Mouse (Mus musculus): ENCODE data around the gene Myadml2. TPM values are rescaled to one million over a fixed set of nuclear protein-coding genes. Genes with fewer than 3 reads are reported as not detected.

Myadml2 gene
- polyA plus RNA-seq, 1 experiment from 2014 or later, result 0.56 TPM

DNA sequence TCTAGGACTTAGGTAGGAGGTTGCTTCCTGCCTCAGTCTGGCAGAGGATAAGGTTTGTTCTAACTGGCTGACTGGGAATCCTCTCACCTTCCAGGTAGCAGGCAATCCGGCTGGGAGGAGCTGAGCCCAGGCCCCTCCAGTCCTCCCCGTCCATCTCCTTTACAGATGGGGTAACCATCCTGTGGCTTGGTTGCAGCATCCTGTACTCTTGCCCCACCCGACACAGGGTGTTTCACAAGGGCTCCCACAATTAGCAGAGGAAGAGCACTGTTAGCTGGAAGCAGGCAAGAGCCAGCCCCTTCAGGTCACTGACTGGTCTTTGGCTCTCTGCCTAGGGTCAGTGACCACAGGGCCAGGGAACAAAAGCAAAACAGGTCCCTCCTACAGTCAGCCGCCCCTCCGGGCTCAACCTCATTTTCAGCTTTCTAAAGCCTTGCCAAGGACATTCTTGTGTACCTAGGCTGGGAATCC lies 17.5 kb downstream of the Myadml2 start:
- DNase-seq (ENCODE audit: low spot score), result peak; percentile 23

DNA sequence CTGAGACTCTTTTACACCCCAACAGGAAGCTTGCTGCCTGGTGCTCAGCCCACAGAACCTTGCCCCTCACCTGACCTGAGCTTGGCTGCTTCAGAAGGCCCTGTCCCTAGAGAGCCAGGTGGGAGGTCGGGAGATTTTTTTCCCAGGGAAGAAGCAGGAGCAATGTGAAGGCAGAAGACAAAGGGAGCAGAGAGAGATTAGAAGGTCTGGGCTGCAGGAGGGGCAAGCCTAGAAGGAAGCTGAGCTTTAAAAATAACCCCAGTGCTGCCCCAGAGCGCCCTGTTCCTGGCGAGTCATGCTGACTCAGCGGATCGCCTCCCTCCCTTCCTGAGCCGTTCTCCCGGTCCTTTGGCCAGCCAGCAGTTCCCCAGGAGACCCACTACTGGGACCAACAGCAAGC lies 18.0 kb downstream of the Myadml2 start:
- peak; percentile 40 for DNase-seq (ENCODE audit: low spot score)

- peak; percentile 79 for DNase-seq (ENCODE audit: low spot score)
Observed at GRCm38 (mm10) chr11:120629341-120629730, 18.6 kb downstream of the Myadml2 start.

DNA sequence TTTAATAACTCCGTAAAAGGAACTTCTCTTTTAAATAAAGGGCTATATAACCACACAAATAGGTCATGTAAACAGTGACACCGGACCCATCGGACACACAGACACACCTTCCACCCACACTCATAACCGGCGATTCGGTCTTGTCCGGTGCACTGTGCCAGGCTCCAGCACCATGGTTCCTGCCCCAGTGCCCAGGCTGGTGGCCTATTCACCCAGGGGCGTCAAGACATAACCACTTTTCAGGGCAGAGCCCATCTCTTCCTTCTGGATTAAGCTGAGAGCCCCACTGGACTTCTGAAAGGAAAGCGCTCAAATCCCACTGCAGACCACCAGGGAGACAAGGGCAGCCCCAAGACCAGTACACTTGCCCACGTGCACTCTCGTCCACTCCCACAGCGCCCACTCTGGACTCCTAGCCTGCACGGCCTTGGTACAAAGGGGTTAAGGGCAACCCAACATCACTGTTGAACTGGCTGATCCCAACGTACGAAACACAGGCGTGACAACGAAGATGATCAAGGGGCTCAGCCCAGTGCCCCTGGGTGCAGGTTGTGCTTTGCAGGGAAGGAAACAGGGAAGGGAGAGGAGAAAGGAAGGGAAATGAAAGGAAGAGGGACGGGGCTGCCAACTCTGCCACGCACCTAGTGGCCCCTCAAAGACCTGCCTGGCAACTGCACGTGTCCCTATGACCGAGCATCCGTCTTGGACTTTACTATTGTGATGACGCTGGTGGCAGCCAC lies 19.2 kb downstream of the Myadml2 start:
- no peak for DNase-seq (ENCODE audit: low spot score)

DNA sequence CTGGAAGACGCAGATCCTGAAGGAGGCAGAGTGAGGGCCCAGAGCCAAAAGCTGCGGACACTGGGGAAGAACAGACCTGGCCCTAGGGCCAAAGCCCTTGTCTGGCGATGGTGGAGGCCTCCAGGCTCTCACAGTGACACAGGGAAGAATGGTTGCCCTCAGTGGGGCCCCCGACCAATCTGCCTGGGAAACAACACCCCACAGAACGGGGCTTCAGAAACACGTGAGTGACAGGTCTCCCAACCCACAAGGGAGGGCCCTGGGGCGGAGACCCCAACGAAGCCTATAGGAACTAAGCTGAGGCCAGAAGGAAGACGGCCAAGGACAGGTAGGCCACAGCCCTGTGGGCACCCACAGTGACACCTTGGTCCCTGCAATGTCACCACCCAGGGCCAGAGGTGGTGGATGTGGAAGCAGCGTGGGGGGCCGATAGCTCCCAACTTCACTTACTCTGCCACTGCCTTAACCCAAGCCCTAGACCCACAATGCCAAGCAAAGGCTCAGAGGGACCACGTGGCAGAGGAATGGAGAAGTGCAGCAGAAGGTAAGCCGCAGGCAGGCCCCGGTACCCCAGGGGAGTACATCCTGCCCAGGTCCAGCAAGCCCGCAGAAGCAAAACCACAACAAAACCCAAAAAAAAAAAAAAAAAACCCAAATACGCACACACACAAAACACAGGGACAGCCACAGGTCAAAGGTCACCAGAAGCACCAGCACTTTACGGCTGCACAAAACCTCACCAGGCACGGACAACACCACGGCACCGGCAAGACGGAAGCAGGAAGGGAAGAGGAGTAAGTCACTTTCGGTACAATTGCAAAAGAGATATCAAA lies 20.3 kb downstream of the Myadml2 start:
- peak; percentile 80 for DNase-seq (ENCODE audit: low spot score)

- no peak for DNase-seq (ENCODE audit: low spot score)
Observed at GRCm38 (mm10) chr11:120626785-120627467, 21.0 kb downstream of the Myadml2 start.

DNA sequence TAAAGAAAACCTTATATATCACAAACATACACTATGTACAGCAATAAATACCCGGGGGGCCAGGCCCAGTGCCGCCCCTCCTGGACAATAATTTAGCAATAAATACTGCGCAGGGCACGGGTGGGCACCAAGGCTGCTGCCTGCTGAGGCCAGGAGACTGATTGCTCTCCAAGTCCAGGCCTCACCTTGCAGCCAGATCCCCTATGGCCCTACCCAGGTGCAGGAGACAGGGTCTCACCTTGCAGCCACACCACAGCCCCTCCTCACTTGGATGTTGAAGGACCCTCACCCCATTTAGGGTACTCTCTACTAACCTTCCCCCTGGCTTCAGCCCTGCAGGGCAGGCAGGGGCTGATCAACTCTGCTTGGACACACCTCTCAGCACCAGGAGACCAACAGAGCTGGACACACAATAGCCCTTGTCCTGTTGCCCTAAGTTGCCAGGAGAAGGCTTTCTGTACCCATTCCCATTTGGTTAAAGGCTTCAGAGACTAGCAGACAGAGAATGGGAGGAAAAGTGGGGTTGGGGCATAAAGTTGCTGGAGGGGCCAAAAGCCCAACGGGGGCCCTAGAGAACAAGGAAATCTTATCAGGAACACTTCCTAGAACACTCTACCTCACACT lies 22.7 kb downstream of the Myadml2 start, which contains the start of gene Sirt7:
Gene Sirt7 (minus strand): TSS at position 89 of the 624 bp plus-strand sequence.
- DNase-seq (ENCODE audit: low spot score), result no peak

DNA sequence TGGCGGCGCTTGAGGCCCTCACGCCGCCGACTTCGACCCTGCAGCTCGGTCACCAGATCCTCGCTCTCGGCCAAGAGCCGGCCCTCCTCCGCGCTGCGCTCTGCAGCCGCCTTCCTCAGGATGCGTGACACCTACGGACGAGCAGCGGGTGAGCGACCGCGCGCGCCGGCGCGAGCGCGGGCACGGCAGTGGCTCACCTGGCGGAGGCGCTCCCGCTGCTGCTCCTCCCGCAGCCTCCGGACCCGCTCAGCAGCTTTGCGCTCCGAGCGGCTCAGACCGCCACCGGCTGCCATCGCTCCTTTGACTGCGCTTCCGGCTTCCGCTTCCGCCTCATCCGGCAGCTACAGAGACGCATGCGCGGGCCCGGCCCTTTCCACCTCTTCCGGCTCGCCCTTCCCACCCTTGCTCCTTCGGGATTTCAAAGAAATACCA lies 23.3 kb downstream of the Myadml2 start:
- DNase-seq (ENCODE audit: low spot score), result peak; percentile 88

DNA sequence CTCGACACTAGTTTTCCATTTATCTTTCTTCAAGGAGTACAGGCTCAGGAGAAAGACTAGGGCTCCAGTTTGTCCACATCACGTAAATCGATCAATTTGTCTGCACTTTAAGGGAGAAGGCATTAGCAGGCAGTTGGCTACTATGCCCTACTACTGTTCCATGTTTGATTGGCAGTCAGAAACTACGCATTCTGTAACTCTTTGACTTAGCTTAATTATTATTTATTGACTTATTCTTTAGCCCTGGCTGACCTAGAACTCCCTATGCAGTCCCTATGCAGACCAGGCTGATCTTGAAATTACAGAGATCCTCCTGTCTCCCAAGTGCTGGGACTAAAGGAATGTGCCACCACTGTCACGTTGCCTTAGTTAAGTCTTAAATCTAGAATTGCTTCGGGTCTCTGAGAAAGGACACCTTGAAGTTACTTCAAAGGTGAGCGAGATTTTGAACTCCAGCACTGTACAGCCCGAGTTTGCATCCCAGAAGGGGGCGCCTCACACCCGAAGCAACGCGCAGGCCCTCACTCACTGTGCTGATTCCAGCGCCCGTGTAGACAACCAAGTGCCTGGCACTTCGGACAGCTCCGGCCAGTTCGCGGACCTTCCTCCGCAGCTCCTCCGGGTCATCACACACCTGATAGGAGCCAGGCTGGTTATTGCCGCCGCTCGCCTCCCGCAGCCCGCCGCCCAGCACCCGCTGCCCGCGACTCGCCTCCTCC lies 23.8 kb downstream of the Myadml2 start:
- peak; percentile 77 for DNase-seq (ENCODE audit: low spot score)

DNA sequence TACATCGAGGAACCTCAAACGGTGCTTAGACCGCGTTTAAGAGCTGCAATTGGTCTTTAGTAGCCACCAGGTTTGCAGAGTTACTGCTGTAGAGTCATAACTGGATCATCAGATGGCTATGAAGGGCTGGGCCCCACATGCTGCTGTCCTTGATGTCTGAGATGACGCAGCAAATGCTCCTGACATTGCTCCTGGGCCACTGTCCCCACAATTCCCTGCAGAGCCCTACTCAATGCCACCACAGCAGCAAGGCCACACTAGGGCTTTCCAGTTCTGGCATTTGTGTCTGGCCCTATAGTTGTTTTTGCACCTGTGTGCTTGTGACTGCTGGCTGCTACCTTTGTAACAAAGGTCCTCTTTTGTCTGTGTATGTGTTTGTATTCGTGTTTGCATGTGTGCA lies 25.2 kb downstream of the Myadml2 start:
- no peak for DNase-seq (ENCODE audit: low spot score)

DNA sequence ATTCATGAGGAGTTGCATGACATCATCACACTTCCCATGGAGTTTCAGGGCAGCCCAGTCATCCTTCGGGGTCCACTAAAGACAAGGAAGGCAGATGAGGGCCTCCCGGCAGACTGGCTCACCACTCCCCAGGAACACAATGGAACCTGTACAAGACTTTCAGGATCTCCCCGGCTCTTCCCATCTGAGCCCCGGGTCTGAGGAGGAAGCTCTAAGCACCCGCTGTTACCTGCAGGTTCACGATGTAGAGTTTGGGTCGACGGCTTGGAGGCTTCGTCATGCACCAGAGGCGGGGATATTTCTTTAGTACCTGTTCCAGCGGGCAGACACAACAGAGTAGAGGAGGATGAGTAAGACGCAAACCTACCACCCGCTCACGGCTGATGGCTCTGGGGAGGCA lies 27.8 kb downstream of the Myadml2 start:
- no peak for DNase-seq (ENCODE audit: low spot score)

DNA sequence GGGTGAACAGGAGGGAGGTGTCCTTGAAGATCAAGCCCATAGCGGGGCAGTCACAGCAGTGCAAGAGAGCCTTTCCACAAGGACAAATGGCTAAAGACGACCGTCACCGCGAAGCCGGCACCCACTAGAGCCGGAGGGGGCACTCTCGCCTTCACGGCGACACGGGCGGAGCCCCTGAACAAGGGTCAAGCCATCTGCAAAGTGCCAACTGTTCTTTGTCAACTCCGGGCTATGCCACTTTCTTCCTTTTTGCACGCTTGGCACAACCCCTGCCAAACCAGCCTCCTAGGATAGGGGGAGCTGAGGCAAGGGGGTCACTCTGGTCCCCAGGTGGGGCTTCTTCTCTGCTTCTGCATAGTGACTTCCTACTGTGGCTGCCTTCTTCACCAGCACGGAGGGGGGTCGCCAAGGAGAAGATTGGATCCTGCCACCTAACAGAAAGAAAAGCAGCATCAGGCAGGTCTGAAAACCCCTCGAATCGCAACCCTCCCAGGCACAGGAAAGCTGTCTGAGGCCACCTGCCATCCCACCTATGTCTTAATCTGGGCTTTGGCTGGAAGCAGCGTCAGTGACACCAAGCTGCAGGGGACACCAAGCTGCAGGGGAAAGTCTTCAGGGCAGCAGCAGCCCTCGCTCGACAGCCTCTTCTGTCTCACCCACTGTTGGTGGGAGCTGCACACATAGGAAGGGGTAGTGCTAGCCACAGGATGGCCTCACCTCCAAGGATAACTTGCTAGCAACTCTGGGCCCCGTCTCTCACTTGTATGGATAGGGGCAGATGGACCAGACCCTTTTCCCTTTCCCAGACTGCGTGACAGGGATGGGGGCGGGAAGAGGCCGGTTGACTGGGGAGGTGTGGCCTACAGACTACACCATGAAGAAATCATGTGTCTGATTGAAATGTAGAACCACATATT lies 29.1 kb downstream of the Myadml2 start:
- no peak for DNase-seq (ENCODE audit: low spot score)

- DNase-seq (ENCODE audit: low spot score), result peak; percentile 94
Observed at GRCm38 (mm10) chr11:120617519-120618112, 30.3 kb downstream of the Myadml2 start, which contains the start of gene Pcyt2. TSS of gene Pcyt2 (minus strand) at chr11:120617936.

GRCm38 (mm10) chr11:120616617-120617294 lies 31.2 kb downstream of the Myadml2 start:
- no peak for DNase-seq (ENCODE audit: low spot score)

DNA sequence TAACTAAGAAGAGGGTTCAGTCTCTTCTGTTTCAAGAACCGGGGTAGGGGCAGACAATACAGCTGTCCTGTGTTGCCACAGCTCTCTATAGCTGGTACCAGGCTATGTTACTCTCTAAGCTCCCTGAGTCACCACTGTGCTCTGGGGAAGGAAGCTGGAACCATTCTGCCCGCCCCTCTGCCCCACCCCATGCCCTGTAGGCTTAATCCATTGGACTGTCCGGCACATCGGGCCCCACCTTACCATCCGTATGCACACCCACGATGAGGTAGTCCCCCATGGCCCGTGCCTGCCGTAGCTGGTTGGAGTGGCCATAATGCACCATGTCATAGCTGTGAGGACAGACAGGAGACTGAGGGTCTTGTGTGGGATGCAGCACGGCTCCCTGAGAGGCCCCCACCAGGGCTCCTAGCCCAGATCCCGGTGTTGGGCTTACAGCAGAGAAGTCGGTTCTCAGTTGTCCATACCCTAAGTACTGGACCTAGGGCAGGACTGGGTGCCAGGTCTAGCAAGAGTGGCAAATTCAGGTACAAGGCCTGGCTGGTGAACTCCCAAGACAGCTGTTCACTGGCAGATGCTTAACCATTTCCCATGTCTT lies 32.3 kb downstream of the Myadml2 start:
- DNase-seq (ENCODE audit: low spot score), result no peak

DNA sequence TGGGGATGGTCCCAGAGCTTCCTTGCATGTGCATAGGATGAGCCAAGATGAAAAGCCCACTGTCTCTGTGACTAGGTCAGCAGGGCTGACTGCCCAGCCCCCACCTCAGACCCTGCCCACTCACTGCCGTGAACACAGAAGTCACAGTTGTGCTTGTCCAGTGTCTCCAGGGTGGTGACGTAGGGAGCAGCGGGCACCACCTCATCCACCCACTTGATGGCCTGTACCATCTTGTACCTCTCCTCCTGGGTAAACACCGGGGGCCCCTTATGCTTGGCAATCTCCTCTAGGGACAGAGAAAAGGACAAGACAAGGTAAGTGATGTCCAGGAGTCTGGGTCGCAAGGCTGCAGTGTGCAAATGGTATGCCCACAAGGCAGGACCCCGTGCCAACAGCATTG lies 32.8 kb downstream of the Myadml2 start:
- DNase-seq (ENCODE audit: low spot score), result no peak

DNA sequence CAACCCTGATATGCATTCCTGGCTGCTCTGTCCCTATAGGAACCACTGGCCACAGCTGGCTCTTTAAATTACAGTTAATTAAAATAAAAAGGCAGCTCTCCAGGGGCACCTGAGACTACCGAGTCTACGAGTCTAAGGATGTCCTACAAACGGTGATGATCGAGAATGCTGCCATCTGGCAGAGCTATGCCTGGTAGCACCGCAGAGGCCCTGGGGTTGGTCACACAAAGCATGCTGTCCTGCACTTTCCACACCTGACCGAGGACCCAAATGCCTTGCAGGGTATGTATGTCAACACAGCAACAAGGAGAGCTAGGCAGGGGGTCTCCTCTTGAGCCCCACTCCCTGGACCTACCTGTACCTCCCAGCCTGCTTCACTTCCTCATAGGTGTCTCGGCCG lies 34.0 kb downstream of the Myadml2 start:
- DNase-seq (ENCODE audit: low spot score), result no peak

- no peak for DNase-seq (ENCODE audit: low spot score)
Observed at GRCm38 (mm10) chr11:120613481-120613972, 34.4 kb downstream of the Myadml2 start.
